Mouse (Mus musculus): ENCODE measurements around the gene Gstp2.

- TF ChIP-seq CTCF (IDR thresholded peaks at IDR 0.05; ENCODE audit: low read depth) (peak; percentile 70), EP300 (IDR thresholded peaks at IDR 0.05; ENCODE audit: low read depth) (no peak)
Measured at GRCm38 (mm10) chr19:4080511-4081009, 34.7 kb upstream of the Gstp2 start.

Data from liver, postnatal 0 days (tissue).